Mouse (Mus musculus) limb, embryonic 14.5 days (tissue): ENCODE measurements around the gene Uprt. TPM values are rescaled to one million over a fixed set of nuclear protein-coding genes. Genes with fewer than 3 reads are reported as not detected.

ENCODE experiments used
- ATAC-seq: fragments of 200-750 bp; cut with Nextera tagmentation; 2 replicates; pipeline ENCODE4 v1.8.0; 2017; ENCODE audit warnings: low read depth, moderate number of reproducible peaks, moderate TSS enrichment; ENCODE audit not compliant: low FRiP score
- DNase-seq: peaks from one replicate; pipeline ENCODE4 v3.0.0-alpha.2; 2015; ENCODE audit warnings: low spot score
- H3K27ac ChIP-seq: fragments of 300-500 bp; sonication (generic); replicated peaks from 2 replicates; pipeline ENCODE4 v1.5.1; 2014; ENCODE audit warnings: low read depth, mild to moderate bottlenecking, low read length, moderate library complexity, mixed read lengths
- H3K27me3 ChIP-seq: fragments of 300-500 bp; sonication (generic); 2 replicates; pipeline ENCODE4 v1.6.1; 2014; ENCODE audit warnings: low read length, mixed read lengths; ENCODE audit not compliant: control insufficient read depth, insufficient read depth
- H3K36me3 ChIP-seq: fragments of 300-500 bp; sonication (generic); 2 replicates; pipeline ENCODE4 v1.6.1; 2014; ENCODE audit warnings: mild to moderate bottlenecking, low read length, moderate library complexity, mixed read lengths; ENCODE audit not compliant: control insufficient read depth, insufficient read depth
- H3K4me1 ChIP-seq: fragments of 300-500 bp; sonication (generic); 2 replicates; pipeline ENCODE4 v1.6.1; 2014; ENCODE audit warnings: antibody characterized with exemption, low read length, mixed read lengths; ENCODE audit not compliant: control insufficient read depth, insufficient read depth
- H3K4me2 ChIP-seq: fragments of 300-500 bp; sonication (generic); replicated peaks from 2 replicates; pipeline ENCODE4 v1.6.1; 2014; ENCODE audit warnings: low read depth, mild to moderate bottlenecking, low read length, moderate library complexity; ENCODE audit not compliant: severe bottlenecking
- H3K4me3 ChIP-seq: fragments of 300-500 bp; sonication (generic); replicated peaks from 2 replicates; pipeline ENCODE4 v1.5.1; 2014; ENCODE audit warnings: low read length
- H3K9ac ChIP-seq: fragments of 300-500 bp; sonication (generic); 2 replicates; pipeline ENCODE4 v1.6.1; 2014; ENCODE audit warnings: mild to moderate bottlenecking, low read depth, low read length, moderate library complexity; ENCODE audit not compliant: severe bottlenecking
- H3K9me3 ChIP-seq: fragments of 300-500 bp; sonication (generic); 2 replicates; pipeline ENCODE4 v1.6.1; 2016; ENCODE audit warnings: low read length; ENCODE audit not compliant: control insufficient read depth
- POLR2A ChIP-seq: fragments of 200-500 bp; IDR thresholded peaks from 2 replicates; pipeline ENCODE4 v1.8.0; 2012; ENCODE audit warnings: inconsistent platforms, mild to moderate bottlenecking, moderate library complexity, borderline replicate concordance; ENCODE audit not compliant: insufficient read depth, insufficient read length; ENCODE audit errors: extremely low read depth
- WGBS: fragments of 180-500 bp; shearing (Covaris S2); extraction: QIAGEN DNeasy Blood & Tissue Kit; methylation state at CpG from one replicate; pipeline ENCODE4 v1.1.7; 2014; 5-methylcytosine and 5-hydroxymethylcytosine counted together
- polyA plus RNA-seq, 2 experiments: library from polyadenylated mRNA; depleted of rRNA in 1 of 2; stranded (reverse) in 1 of 2; unstranded in 1 of 2; fragments of >200 nt; fragmentation: Nextera tagmentation in 1 of 2; extraction: Ambion mirVana in 1 of 2; gene quantifications; 2 replicates each; pipeline versions ENCODE4 v1.2.1 to v1.2.3; 2012 to 2014

The Uprt gene
- polyA plus RNA-seq, 2 experiments, result 1.1 to 3.7 TPM

GRCm38 (mm10) chrX:104478041-104478440 lies 4.6 kb upstream of the Uprt start:
- H3K4me2 ChIP-seq, result no peak overlapping the region
- no peak for DNase-seq
- H3K27ac ChIP-seq, result no peak overlapping the region
- no peaks in the 10 kb centered on the region for H3K27me3 ChIP-seq
- H3K9me3 ChIP-seq, result no peaks in the 10 kb centered on the region
- no peak overlapping the region for H3K9ac ChIP-seq
- TF ChIP-seq POLR2A, result no peak
- H3K4me1 ChIP-seq, result no peaks in the 10 kb centered on the region
- WGBS, result 23% methylated on average over 2 of the region's 2 CpGs
- ATAC-seq, result no peak
- H3K36me3 ChIP-seq, result no peaks in the 10 kb centered on the region
- H3K4me3 ChIP-seq, result no peak overlapping the region

- ATAC-seq, result no peak
- 19% methylated on average over 6 of the region's 6 CpGs for WGBS
- H3K36me3 ChIP-seq, result no peaks in the 10 kb centered on the region
- no peaks in the 10 kb centered on the region for H3K27me3 ChIP-seq
- peak overlapping the region; percentile 53 for H3K9ac ChIP-seq
- DNase-seq, result no peak
- H3K27ac ChIP-seq, result 0 out of 2 replicates have a peak overlapping the region, but pooled peaks have one; percentile 5
- H3K9me3 ChIP-seq, result no peaks in the 10 kb centered on the region
- TF ChIP-seq POLR2A, result no peak
- H3K4me1 ChIP-seq, result no peaks in the 10 kb centered on the region
- H3K4me3 ChIP-seq, result peak overlapping the region; percentile 48
- H3K4me2 ChIP-seq, result peak overlapping the region; percentile 53
Observed at GRCm38 (mm10) chrX:104483444-104483808, 808 bp downstream of the Uprt start.

GRCm38 (mm10) chrX:104485596-104485995 lies 3.0 kb downstream of the Uprt start:
- Histone ChIP-seq H3K27ac (no peak overlapping the region), H3K9me3 (no peaks in the 10 kb centered on the region), H3K4me3 (no peak overlapping the region), H3K9ac (no peak overlapping the region), H3K4me1 (no peaks in the 10 kb centered on the region), H3K36me3 (no peaks in the 10 kb centered on the region), H3K27me3 (no peaks in the 10 kb centered on the region), H3K4me2 (no peak overlapping the region)
- ATAC-seq, result no peak
- WGBS, result 77% methylated on average over 2 of the region's 2 CpGs
- DNase-seq, result no peak
- no peak for TF ChIP-seq POLR2A

- ATAC-seq (no peak), DNase-seq (no peak)
- TF ChIP-seq POLR2A, result no peak
- no peaks in the 10 kb centered on the region for H3K9me3 ChIP-seq
- no peak overlapping the region for H3K9ac ChIP-seq
- no peaks in the 10 kb centered on the region for H3K36me3 ChIP-seq
- WGBS, result 55% methylated on average over 3 of the region's 3 CpGs
- no peaks in the 10 kb centered on the region for H3K4me1 ChIP-seq
- no peak overlapping the region for H3K4me3 ChIP-seq
- H3K4me2 ChIP-seq, result no peak overlapping the region
- no peaks in the 10 kb centered on the region for H3K27me3 ChIP-seq
- no peak overlapping the region for H3K27ac ChIP-seq
Observed at GRCm38 (mm10) chrX:104488036-104488435, 5.4 kb downstream of the Uprt start.

GRCm38 (mm10) chrX:104488870-104489467 lies 6.4 kb downstream of the Uprt start:
- no peak for TF ChIP-seq POLR2A
- Histone ChIP-seq H3K36me3 (no peaks in the 10 kb centered on the region), H3K4me2 (no peak overlapping the region), H3K27ac (no peak overlapping the region), H3K4me1 (no peaks in the 10 kb centered on the region), H3K27me3 (no peaks in the 10 kb centered on the region), H3K4me3 (no peak overlapping the region), H3K9ac (no peak overlapping the region), H3K9me3 (no peaks in the 10 kb centered on the region)
- DNase-seq (no peak), ATAC-seq (no peak)
- 62% methylated on average over 4 of the region's 4 CpGs for WGBS

- no peak for DNase-seq
- H3K27ac ChIP-seq, result no peak overlapping the region
- H3K27me3 ChIP-seq, result no peaks in the 10 kb centered on the region
- WGBS, result 42% methylated on average over 4 of the region's 4 CpGs
- no peaks in the 10 kb centered on the region for H3K36me3 ChIP-seq
- no peak for TF ChIP-seq POLR2A
- ATAC-seq, result no peak
- no peaks in the 10 kb centered on the region for H3K9me3 ChIP-seq
- H3K4me2 ChIP-seq, result no peak overlapping the region
- no peak overlapping the region for H3K4me3 ChIP-seq
- no peak overlapping the region for H3K9ac ChIP-seq
- H3K4me1 ChIP-seq, result no peaks in the 10 kb centered on the region
Observed at GRCm38 (mm10) chrX:104489626-104490355, 7.2 kb downstream of the Uprt start.
